Mouse (Mus musculus): ENCODE measurements at regions not wholly inside any gene's neighbourhood (a gene's known extent, or its start where the extent isn't known, plus 50 kb on each side); places are given as distances from the start of the nearest gene placed in this dataset.
A peak's percentile ranks its signal among the peaks of the same experiment; 100 is the strongest.
"Not testable (repeated sequence)": the region's sequence is repeated elsewhere in the genome, so short reads cannot be mapped to it uniquely, and the experiment has no call there.

DNA sequence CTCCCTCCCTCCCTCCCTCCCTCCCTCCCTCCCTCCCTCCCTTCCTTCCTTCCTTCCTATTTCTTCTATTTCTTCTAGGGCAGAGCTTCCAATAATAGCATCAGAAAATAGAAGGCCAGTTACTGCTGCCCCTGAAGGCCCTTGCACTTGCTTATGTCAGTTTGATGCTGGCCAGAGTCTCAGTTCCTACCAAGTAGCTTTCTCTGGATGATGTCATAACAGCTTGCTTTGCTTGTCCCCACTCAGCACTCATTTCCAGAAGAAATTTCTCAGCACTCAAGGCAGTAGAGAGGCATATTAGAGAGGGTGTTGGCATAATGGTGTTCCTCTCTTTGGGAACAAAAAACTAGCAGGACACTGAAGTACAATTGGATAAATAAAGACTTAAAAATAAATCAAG lies 811.6 kb upstream of the 4930444P10Rik start:
- DNase-seq = no peak

DNA sequence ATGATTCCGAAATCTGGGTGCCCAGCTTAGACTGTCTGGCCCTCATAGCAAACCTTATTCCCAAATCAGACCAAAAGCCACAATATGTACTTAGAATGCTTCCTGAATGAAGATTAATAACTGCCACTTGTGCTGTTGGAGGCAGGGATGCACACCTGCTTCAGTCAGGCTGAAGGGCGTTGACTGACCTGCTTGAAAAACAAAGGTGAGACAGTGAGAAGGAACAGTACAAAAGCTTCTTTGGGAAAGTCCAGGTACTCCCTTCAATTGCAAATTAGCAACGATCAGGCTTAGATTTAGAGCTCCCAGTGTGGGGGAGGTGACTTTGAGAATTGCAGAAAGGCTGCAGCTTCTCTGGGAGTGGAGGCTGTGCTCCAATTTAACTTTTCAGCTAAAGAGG lies 775.3 kb upstream of the 4930444P10Rik start:
- DNase-seq = not testable (repeated sequence)

DNA sequence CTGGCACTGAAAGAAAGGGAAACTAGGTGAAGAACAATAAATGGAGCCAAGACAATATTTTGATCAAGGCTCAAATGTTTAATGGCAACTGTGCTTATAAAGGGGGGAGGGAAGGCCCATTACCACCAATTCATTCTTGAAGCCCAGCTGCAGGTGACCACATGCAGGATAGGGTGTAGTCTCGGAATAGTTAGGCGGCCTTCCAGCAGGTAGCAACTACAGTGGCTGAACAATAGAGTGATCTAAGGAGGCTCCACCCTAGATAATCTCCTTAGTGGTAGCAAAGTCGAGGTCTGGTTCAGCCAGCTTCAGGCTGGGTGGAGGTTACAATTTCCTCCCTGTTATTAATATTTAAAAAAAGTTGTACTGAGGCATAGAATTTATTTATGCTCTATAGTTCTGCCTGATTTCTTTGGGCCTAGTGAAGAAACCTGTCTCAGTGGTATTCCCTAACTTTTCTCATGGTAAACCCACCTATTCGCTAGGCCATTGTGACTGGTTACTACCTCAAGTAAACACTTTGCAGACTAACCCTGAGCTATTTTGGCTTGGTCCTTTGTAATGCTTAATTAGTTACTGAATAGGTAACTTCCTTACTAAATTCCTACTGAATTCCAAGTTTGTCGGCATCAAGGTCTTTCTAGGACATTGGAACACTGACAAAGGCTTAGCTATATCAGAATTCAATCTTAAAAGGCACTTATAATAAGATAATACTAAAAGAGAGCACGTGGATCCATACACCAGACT lies 774.1 kb upstream of the 4930444P10Rik start:
- DNase-seq = not testable (repeated sequence)

- DNase-seq = no peak
Observed at GRCm38 (mm10) chr1:16837111-16837510, 744.0 kb upstream of the 4930444P10Rik start.

- not testable (repeated sequence) for DNase-seq
Observed at GRCm38 (mm10) chr1:16824709-16825108, 731.6 kb upstream of the 4930444P10Rik start.

DNA sequence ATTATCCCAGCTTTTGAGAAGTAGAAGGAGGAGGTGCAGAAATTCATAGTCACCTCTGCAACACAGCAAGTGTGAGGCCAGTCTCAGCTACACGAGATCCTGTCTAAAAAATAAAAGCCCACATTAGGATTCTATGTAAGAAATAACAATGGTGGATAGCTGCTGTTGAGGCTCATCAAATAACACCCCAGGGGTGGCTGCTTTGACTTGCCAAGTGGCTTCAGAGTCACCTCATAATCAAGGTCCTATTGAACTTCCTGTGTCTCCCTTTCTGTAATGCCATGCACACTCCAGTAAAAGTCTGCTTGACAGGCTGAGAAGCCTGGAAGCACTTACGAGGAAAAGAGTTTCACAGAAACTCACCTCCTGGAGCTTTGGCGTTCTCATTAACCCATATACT lies 730.9 kb upstream of the 4930444P10Rik start:
- no peak for DNase-seq

DNA sequence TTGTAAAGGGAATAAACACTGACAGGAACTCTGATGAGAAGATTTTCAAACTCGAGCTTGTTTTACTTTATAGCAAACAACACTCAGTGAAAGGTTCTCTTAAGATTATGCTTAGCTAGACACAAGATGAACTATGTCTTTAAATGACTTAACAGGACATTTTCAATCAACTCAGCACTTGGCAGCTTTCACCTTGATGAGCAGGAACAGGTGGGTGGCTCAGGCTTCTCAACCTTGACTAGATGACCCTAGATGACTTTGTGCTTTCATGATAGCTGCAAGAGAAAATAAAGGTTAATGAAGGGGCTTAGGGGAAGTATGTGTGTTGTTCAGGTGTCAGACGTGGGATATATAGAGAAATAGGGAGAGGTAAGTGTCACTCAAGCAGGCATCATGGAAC lies 728.1 kb upstream of the 4930444P10Rik start:
- DNase-seq = no peak

GRCm38 (mm10) chr1:16816572-16816971 lies 723.4 kb upstream of the 4930444P10Rik start:
- DNase-seq = no peak

DNA sequence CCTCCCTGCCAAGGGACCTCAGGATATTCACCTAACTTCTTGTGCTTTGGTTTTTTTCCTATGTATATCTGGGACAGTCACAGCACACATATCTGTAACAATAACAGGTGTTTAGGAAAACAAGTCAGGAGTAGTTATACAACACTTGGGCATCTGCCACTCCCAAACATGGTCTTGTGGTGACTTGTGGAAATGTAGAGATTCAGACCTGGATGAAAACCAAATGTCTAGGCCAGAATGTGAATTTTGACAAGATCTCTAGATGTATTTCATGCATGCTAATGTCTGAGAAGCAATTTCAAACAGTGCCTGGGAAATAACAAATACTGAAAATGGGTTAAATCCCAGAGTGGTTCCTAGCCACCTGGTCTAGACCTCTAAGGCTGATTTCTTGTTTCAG lies 722.6 kb upstream of the 4930444P10Rik start:
- DNase-seq = no peak

DNA sequence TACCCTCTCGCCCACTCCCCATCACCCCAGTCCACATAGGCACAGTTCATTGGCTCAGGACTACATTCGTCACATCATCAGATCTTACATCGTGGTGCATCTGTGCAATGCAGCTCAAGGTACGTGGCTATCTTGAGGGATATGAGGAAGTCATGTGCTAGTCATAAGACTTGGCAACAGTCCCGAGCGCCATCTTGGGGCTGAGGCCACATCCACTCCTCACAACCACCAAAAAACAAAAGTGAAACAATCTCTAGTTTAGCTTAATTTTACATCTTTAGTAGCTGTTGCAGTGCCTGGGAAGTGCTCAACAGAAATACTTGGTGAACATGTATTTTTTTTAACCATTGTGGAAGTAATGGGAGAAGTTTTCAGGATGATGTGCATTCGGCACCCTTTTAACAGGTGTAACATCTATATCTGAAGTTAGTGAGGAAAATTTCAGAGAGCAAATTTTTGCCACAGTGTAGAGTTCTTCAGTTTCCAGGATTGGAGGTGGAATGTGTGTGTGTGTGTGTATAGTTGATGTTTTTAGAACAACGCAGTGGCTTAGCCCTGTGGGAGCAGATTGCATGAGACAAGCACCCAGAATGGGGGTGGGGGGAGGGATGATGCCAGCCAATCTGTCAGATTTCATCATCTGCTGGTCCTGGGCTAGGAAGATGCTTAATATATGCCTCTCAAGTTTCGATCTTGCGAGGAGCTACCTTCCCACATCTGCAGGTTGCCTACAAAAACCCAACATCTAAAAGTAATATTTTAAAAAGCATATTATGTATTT lies 716.4 kb upstream of the 4930444P10Rik start:
- DNase-seq = no peak

GRCm38 (mm10) chr1:16798292-16798691 lies 705.2 kb upstream of the 4930444P10Rik start:
- DNase-seq = peak; percentile 24 to 36

DNA sequence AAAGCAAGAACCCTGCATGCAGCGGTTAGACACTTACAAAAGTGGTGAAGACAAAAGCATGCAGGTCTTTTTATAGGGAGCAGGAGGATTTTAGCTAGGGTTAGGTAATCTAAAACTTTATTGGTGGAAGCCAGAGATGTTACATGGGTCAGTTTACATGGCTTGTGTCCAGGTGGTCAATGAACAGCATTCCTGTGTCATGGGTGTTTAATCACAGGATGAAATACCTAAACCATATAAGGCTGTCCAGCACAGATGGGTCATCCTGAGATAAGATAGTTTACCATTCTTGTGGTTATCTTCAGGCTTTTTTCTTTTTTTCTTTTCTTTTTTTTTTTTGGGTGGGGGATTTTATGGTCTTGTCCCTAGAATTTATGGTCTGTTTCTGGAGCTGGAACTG lies 703.3 kb upstream of the 4930444P10Rik start:
- DNase-seq = no peak

- no peak for DNase-seq
Observed at GRCm38 (mm10) chr1:16790733-16791309, 697.7 kb upstream of the 4930444P10Rik start.

GRCm38 (mm10) chr1:16779791-16780190 lies 686.7 kb upstream of the 4930444P10Rik start:
- DNase-seq = no peak

GRCm38 (mm10) chr1:16760951-16761350 lies 667.8 kb upstream of the 4930444P10Rik start:
- no peak for DNase-seq

Data from thymus, postnatal 36 days (tissue).